Mouse (Mus musculus) WW6 (cell line): ENCODE data around the gene Mogat2.

ENCODE experiments used
- DNase-seq: peaks from one replicate; pipeline ENCODE4 v3.0.0-alpha.2; 2013; ENCODE audit warnings: low read depth, low spot score

Mogat2 gene

DNA sequence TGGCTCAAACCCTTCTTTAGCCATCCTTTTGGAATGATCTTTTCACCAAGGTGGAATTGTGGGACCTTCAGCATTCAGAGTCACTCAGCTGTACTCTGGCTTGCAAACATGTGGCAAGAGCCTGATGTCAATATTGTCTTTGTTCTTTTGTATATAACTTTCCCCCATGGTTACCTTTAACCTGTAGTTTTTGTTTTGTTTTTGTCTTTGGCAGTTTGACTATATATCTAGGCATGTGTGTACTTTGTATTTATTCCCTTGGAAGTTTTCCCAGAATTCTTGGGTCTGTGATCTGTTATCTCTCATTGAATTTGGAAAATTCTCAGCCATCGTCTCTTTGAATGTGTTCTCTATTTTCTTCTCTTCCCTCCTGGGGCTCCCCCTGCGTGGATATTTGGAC lies 43.9 kb downstream of the Mogat2 start:
- no peak for DNase-seq

DNA sequence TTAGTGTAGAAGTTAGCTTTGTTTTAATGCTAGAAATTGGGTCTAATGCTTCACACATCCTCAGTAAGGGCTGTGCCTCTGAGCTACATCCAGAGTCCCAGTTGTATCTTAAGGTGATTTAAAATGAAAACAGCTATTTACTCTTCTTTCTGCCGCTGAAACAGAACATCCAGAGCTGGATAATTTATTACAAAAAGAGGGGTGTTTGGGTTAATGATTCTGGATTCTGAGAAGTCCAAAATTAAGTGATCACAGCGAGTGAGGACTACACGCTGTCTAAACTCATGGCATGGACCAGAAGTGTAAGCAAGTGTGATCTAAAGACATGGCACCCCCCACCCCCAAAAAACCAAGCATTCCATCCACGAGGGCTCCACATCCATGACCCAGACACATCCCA lies 44.5 kb downstream of the Mogat2 start:
- DNase-seq = no peak

DNA sequence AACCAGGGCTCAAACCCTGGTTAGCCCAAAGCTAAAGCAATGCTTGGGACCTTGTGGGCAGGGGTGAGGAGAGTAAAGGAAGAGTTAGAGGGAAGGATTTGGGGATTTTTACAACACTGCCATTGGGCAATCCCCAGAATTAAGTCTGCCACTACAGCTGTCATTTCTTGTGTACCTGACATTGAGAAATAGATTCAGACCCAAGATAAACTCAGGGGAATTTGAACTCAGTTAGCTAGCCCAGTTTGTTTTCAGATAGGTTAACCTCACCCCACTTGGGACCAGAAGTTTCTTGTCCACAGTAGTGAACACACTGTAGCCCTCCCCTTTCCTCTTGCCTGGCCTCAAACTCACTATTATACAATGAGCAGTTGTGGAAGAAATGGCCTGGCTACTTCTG lies 47.0 kb downstream of the Mogat2 start:
- no peak for DNase-seq

DNA sequence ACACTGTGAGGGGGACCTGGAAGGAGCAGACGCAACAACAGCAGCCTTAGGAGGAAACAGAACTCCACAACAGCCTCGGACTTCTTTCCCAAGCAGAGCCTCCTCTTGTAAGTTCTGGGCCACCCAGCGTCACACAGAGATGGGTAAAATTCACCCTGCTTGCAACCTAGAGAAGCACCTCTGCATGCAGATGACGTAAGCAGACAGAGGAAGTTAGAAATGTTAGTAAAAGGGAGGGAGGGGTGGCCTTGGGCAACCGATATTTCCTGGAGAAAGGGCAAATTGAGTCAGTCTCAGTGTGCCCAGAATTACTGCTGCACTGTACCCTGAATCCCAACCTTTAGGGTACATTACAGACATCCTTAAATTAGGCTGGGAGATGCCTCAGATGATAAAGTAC lies 48.5 kb downstream of the Mogat2 start:
- DNase-seq = no peak

DNA sequence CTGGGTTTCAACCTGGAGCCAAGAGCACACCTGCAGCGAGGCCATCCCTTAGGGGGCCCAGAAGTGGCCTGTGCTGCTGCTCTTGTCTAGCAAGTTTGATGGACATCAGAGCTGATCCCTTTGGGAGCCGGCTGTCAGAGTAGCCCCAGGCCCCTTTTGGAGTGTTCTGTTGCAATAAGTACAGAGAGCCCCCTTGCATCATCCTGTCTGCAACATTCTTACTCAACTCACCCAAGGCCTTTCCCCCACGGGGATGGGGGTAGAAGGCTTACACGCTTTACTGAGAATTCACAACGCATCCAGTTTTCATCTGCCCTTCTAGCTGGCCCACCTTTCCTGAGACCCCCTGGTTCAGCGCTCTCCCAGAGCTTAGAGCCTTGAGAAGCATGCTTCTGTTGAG lies 49.8 kb downstream of the Mogat2 start:
- DNase-seq = no peak

DNA sequence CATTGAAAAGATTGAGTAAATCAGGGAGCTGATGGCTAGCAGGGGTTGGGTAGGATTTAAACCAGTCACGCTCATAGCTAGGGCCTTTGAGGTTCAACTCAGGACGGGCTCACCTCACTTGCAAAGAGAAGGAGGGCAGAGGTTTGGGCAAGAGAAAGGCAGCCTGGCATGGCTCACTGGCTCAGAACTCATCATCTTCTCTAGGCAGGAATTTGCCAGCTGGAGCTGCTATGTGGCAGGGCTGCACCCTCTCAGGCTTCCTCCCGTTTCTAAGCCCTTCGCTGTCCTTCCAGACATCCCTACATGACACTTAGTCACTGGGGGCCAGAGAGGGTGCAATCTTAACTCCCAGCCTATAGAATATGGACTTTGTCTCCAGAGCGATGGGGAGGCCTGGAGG lies 51.0 kb downstream of the Mogat2 start:
- DNase-seq = no peak

DNA sequence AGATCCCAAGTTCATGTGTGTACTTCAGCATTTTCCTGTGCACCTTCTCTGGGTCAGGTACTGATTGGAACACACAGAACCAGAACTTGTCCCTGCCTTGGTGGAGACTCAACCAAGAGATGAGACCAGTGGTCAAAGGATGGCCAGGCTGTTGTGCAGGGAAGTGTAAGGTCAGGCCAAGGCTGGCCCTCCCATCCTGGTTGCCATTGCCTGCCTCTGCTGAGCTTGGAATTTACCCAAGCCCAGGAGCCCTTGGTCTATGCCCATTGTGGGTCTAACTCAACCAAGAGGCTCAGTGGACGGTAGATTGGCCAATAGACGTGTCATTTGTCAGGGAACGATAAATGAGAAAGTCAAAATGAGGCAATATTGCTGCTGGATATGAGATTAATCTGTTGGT lies 53.0 kb downstream of the Mogat2 start:
- DNase-seq = no peak

DNA sequence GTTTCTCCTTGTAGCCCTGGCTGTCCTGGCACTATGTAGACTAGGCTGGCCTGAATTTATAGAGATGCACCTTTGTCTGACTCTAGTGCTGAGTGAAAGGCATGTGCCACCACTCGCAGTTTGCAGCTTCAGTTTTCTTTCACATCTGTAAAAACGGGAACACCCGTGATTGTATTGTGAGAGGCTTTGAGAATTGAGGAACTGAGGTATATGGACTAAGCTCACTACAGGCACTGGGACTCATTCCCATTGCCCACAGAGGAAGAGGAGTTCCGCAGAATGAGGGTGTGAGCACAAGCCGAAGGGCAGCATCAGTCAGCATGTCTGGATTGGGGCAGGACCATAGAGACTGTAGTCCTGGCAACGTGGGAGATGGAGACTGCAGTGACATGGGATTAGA lies 54.7 kb downstream of the Mogat2 start:
- DNase-seq = no peak

DNA sequence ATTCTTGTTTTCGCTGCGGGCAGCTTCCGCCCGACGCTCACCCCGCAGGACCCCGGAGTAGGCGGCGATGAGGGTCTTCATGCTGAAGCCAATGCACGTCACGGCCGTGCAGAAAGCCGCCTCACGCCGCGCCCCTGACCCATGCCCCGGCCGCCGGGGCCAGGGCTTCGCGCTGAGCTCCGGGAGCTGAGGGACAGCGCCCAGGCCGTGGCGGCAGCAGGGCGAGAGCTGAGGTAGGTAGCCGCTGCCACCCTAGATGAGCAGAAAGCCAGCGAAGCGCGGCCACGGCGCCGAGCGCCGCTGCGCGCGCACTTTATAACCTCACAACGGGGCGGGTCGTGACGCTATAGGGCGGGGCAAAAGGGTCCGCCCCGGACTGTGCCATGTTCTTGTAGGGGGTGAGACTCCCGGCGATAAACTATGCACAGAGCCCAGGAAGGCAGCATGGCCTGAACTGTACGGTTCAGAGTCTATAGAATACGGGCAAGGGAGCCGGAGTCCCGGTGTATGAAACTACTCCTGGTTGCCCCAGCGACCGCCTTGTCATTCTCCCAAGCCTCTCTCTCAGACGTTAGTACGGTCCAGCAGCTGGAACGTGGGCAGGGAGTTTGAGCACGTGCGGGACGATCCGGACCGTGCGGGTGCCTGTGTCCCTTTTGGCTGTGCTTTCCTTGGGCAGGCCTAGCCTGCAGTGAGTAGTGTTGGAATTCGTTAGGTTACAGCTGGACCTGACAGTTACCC lies 55.8 kb downstream of the Mogat2 start, which contains the start of gene Dgat2:
Dgat2 (minus strand) TSS at position 288 of the 741 bp plus-strand sequence.
- DNase-seq = peak; percentile 62

DNA sequence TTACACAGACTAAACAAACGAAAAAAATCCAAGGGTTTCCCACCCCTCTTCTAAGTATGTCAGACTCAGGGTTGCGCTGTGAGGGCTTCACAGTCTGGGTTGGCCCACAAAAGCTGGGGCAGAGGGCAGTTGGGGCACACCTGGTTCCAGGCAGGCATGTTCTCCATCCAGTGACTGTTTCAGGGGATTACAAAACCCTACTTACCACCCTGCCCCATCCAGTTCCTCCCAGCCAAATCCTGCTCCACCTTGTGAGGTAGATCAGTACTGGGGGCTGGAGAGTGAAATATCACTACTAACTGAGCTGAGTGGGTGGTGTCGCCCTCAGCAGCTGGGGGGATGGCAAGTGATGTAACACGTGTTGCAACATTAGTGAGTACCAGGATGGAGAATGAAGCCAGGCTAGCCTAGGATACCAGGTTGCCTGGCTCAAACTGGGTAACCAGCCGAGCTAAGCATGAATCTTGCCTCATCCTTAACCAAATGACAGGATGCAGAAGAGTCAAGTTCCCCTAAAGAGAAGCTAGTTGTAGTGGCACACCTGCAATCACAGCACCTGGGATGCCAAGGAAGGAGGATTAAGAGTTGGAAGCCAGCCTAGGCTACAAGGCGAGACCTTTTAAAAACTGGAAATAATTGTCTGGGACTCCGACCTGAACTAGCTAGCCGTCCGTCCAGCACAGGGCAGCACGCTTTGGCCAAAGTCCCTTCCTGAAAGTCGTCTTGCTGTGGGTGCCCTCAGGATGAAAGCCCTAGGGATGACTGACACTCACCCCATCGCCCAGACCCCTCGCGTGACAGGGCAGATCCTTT lies 56.6 kb downstream of the Mogat2 start:
- DNase-seq = no peak

DNA sequence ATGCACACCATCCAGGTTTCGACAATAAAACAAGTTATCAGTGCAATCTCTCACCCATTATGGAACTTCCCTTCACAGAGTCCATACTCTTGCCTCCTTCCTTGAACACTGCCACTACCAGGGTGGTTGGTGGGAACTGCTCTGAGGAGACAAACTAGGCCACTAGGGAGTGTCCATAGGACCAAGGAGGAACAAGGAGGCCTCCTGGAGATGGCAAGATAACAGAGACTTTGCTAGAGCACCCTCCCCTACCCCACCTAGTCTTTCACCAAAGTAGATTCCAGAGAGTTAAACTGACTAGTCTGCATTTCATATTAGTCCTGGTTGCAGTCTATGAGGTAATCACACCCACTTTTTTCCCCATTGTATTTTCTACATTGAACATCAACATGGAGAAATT lies 58.3 kb downstream of the Mogat2 start:
- DNase-seq = no peak

DNA sequence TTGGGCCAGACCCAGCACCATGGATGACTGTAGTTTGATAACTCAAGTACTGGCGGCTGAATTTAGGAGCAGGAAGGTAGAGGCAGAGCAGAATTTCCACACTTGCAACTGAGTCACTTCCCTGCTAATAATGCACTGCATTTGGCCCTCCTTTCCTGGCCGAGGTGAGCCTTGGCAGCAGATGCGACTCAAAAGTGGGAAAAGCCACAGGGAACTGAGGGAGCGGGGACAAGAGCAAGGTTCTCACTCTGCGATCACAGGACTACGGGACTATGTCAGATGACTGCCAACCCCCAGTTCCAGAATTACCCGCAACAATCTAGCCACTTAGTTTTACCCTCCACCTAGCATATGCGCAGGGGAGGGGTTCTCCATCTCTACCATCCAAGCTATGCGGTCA lies 59.1 kb downstream of the Mogat2 start:
- DNase-seq = no peak

DNA sequence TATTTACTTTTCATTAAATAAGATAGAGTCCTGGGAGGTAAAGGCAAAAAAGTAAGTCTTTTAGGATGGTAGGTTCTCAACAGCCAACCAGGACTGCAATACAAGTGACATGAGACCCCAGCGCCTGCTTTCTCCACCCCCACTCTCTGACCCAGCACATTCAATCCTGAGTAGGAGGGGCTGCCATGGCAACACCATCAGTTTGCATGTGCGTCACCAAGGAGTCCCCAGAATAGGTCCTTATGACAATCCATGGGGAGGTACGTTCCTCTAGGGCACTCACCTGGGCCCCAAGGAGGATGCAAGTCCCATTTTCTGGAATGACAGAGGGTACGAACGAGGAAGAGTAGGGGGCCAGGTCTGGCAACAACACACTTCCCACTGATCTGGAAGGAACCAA lies 61.0 kb downstream of the Mogat2 start:
- DNase-seq = no peak

DNA sequence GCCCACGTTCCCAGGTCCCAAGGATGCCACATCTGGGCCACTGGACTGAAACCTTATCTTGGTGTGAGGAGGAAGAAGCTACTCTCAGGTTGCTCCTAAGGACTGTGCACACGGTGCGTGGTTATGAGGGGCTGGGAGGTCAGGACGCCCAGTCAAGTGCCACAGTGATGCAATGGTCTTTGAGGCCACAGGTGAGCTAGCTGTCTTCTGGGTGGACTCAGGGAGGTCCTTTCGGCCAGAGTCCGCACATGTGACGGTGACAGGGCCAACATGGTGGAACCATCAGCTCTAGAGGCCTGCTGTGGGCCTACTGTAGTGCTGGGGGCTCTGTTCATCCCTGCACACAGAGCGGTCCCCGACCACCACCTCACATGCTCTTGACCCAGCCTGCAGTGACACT lies 62.8 kb downstream of the Mogat2 start:
- no peak for DNase-seq

DNA sequence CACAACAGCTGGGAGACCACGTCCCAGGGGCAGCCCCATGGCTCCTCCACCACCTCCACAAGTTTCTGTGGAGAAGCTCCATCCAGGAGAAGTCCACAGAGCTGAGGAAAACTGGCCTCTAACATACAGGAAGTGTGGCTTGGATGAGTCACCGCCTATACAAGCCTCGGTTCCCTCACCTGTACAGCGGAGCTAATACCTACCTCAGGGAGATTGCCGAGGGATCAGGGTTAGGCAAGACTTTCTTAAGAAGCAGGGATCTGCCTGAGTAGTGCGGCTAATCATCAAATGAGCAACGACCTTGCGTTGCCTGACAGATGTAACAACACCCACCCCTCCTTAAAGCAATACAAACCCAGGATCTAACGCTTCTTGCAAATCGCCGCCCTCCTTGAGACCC lies 63.3 kb downstream of the Mogat2 start:
- no peak for DNase-seq

DNA sequence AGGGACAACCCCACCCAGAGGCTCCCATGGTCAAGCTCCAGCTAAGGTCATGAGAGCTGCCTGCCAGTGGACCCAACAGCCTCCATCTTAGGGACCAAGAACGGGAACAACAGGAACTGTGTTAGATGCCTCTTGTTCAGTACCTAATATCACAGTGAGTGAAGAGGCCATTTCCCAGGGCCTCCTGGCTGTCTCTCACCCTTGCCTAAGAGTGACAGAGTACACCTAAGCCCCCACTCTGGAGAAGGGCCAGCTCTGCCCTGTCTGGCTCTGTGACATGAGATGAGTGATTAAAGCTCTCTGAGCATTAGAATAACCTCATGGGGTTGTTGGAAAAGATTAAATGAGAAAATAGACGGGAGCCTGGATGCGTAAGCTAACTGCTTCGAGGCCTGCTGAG lies 64.4 kb downstream of the Mogat2 start:
- DNase-seq = no peak

DNA sequence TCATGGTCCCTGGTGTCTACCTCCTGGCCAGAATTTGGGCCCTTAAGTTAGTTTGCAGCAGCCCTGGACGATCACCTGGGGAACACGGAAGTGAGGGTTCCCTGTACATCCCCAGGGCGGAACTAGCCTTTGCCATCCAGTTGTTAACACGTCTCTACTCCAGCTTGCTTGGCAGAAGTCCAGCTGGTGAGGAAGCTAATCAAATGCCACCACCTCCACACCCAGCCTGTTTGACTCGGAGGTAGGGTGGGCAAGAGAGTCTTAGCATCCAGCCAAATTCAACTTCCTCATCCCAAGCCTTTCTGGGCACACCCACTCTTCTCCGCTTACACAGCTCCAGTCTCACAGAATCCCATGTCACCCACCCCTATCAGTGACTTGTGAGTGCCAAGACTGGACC lies 65.5 kb downstream of the Mogat2 start:
- no peak for DNase-seq

DNA sequence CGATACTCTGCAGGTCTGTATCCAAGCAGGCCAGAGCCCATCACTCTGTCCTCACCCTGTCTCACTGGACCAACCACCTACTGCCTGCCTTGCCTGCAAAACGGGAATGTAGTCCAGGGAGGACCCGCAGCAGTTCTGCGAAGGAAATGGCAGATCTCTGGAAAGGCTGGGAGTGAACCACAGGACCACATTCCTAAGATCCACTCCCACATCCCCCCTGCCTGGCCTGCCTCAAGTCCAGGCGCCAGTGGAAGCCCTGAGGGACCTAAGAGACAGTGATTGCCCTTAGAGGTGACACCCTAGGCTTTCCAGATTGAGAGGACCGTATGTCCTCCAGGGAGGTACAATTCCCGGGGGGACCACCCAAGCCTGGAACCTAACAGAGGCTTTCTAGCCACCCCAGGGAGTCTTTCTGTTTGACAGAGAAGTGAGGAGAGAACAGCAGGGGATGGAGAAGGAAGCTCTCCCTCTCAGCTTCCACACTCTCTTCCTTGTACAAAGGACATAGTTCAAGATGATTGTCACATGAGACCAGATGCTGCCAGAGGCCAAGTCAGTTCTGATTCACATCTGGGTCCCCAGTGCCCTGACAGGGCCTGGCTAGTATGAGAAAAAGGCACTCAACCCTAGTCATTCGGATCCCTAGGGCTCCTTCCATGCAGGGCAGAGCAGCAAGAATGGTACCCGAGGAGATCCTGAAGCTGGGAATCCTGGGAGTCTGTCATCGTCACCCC lies 66.5 kb downstream of the Mogat2 start:
- DNase-seq = no peak

DNA sequence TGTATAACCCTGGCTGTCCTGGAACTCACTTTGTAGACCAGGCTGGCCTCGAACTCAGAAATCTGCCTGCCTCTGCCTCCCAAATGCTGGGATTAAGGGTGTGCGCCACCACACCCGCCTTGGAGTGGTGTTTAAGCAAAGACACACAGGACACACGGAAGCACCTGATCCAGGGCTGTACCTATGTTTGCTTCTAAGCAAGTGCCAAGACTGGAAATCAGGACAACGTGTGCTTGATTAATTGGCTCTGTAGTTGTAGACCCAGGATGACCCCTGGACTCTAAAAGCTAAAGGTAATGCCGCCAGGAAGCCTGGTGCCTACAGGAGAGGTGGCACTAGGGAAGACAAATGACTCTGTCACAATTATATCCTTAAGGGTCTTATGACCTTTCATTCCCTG lies 67.9 kb downstream of the Mogat2 start:
- DNase-seq = no peak

DNA sequence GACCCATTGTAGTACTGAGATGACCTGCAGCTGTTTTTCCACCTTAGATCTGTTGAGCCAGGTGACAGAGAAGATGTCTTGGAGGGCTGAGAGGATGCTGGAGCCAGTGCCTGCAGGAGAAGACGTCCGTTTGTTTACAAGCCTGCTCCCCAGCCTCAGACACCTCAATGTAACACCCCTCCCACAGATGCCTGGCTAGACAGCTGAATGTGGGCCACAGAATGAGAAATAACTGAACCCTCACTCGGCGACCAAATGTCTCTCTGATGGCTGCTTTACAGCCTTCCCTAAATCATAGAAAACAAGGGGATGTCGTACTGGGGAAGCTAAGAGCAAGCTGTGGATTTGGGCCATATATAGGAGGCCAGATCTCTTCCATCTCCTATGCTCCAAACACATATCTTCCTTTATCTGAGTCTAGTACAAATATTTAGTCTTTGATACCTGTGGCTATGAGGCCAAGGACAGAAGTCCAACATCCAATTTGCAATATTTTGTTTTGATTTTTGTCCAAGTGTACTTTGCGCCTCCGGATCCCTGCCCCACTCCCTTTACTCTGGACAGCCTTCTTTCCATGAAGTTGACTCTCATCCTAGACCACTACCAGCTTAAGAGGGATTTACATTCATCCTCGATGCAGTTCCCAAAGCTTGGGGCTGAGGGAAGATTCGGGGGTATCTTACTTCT lies 68.6 kb downstream of the Mogat2 start:
- no peak for DNase-seq
